Mouse (Mus musculus): ENCODE results near the gene Timeless.
A peak's percentile ranks its signal among the peaks of the same experiment; 100 is the strongest.

- TF ChIP-seq HCFC1 (IDR thresholded peaks at IDR 0.05; ENCODE audit: borderline replicate concordance, insufficient read depth, low read length) (no peak), ZC3H11A (IDR thresholded peaks at IDR 0.05; ENCODE audit: borderline replicate concordance, low read depth, low read length) (no peak), CHD2 (IDR thresholded peaks at IDR 0.05; ENCODE audit: low read depth, low read length) (no peak), MAFK (IDR thresholded peaks at IDR 0.05; ENCODE audit: insufficient read depth, low read depth, low read length) (no peak), ZNF384 (IDR thresholded peaks at IDR 0.05; ENCODE audit: low read depth, low read length) (peak; percentile 68; the same call in 1 of the 2 replicates)
Observed at GRCm38 (mm10) chr10:128221533-128222286, 10.2 kb upstream of the Timeless start.
